Mouse (Mus musculus) brain, embryonic 14.5 days (tissue): ENCODE measurements at regions not wholly inside any gene's neighbourhood (a gene's known extent, or its start where the extent isn't known, plus 50 kb on each side); places are given as distances from the start of the nearest gene placed in this dataset.

Source experiments
- CTCF ChIP-seq: fragments of 200-500 bp; IDR thresholded peaks from 2 replicates; pipeline ENCODE4 v1.5.1; 2012; ENCODE audit warnings: inconsistent platforms, mild to moderate bottlenecking, moderate library complexity, borderline replicate concordance; ENCODE audit not compliant: insufficient read depth, insufficient read length; ENCODE audit errors: extremely low read depth
- POLR2A ChIP-seq: fragments of 200-500 bp; IDR thresholded peaks from 2 replicates; pipeline ENCODE4 v1.6.1; 2012; ENCODE audit warnings: mild to moderate bottlenecking, inconsistent platforms, borderline replicate concordance; ENCODE audit not compliant: poor library complexity, insufficient read depth, insufficient read length, severe bottlenecking; ENCODE audit errors: extremely low read depth

GRCm38 (mm10) chr12:90857746-90858145, 119.5 kb upstream of the Dio2 start:
- TF ChIP-seq CTCF (no peak), POLR2A (no peak)
